Mouse (Mus musculus) G1E (cell line): ENCODE data around the gene Sh3gl1.

ENCODE experiments used
- CTCF ChIP-seq: IDR thresholded peaks from 2 replicates; pipeline ENCODE4 v1.5.1; 2012; ENCODE audit warnings: low read depth, low read length, inconsistent platforms, mixed read lengths
- GATA1 ChIP-seq: IDR thresholded peaks from 2 replicates; pipeline ENCODE4 v1.6.1; 2012; ENCODE audit warnings: borderline replicate concordance, low read length, inconsistent platforms, mixed read lengths
- GATA2 ChIP-seq: IDR thresholded peaks from 2 replicates; pipeline ENCODE4 v1.6.1; 2012; ENCODE audit warnings: low read depth, low read length, inconsistent platforms, borderline replicate concordance
- TAL1 ChIP-seq: conservative IDR thresholded peaks from 2 replicates; pipeline ENCODE4 v1.6.1; 2012; ENCODE audit warnings: low read depth, low read length, inconsistent platforms, mixed read lengths

- TF ChIP-seq CTCF, result no peak
- TF ChIP-seq GATA1, result no peak
- TF ChIP-seq TAL1, result no peak
- TF ChIP-seq GATA2, result no peak
Observed at GRCm38 (mm10) chr17:56066451-56066850, 30.0 kb upstream of the Sh3gl1 start.
